Mouse (Mus musculus): ENCODE measurements around the gene Esrrg.

Esrrg gene

GRCm38 (mm10) chr1:187826869-187827268 is 218.3 kb downstream of the Esrrg start:
- DNase-seq (ENCODE audit: low spot score in 2 of 2), result no peak

- DNase-seq (ENCODE audit: low spot score in 2 of 2), result no peak
Observed at GRCm38 (mm10) chr1:187830937-187831336, 222.3 kb downstream of the Esrrg start.

GRCm38 (mm10) chr1:187832851-187833250 is 224.3 kb downstream of the Esrrg start:
- no peak for DNase-seq (ENCODE audit: low spot score in 2 of 2)

- no peak for DNase-seq (ENCODE audit: low spot score in 2 of 2)
Observed at GRCm38 (mm10) chr1:187834576-187834975, 226.0 kb downstream of the Esrrg start.

- DNase-seq (ENCODE audit: low spot score in 2 of 2), result no peak
Observed at GRCm38 (mm10) chr1:187836384-187836783, 227.8 kb downstream of the Esrrg start.

GRCm38 (mm10) chr1:187836876-187837275 is 228.3 kb downstream of the Esrrg start:
- no peak for DNase-seq (ENCODE audit: low spot score in 2 of 2)

- DNase-seq (ENCODE audit: low spot score in 2 of 2), result no peak
Observed at GRCm38 (mm10) chr1:187841629-187842028, 233.0 kb downstream of the Esrrg start.

- no peak for DNase-seq (ENCODE audit: low spot score in 2 of 2)
Observed at GRCm38 (mm10) chr1:187842702-187843101, 234.1 kb downstream of the Esrrg start.

GRCm38 (mm10) chr1:187854148-187854547 is 245.6 kb downstream of the Esrrg start:
- DNase-seq (ENCODE audit: low spot score in 2 of 2), result no peak

GRCm38 (mm10) chr1:187862339-187862738 is 253.7 kb downstream of the Esrrg start:
- no peak for DNase-seq (ENCODE audit: low spot score in 2 of 2)

GRCm38 (mm10) chr1:187868427-187868826 is 259.8 kb downstream of the Esrrg start:
- DNase-seq (ENCODE audit: low spot score in 2 of 2), result no peak

GRCm38 (mm10) chr1:187872208-187872607 is 263.6 kb downstream of the Esrrg start:
- DNase-seq (ENCODE audit: low spot score in 2 of 2), result no peak

GRCm38 (mm10) chr1:187872744-187873143 is 264.2 kb downstream of the Esrrg start:
- DNase-seq (ENCODE audit: low spot score in 2 of 2), result no peak

- DNase-seq (ENCODE audit: low spot score in 2 of 2), result no peak
Observed at GRCm38 (mm10) chr1:187873770-187874169, 265.2 kb downstream of the Esrrg start.

- DNase-seq (ENCODE audit: low spot score in 2 of 2), result no peak
Observed at GRCm38 (mm10) chr1:187887270-187887669, 278.7 kb downstream of the Esrrg start.

- no peak for DNase-seq (ENCODE audit: low spot score in 2 of 2)
Observed at GRCm38 (mm10) chr1:187888142-187888541, 279.6 kb downstream of the Esrrg start.

- no peak for DNase-seq (ENCODE audit: low spot score in 2 of 2)
Observed at GRCm38 (mm10) chr1:187889096-187889495, 280.5 kb downstream of the Esrrg start.

- DNase-seq (ENCODE audit: low spot score in 2 of 2), result no peak
Observed at GRCm38 (mm10) chr1:187891262-187891661, 282.7 kb downstream of the Esrrg start.

- DNase-seq (ENCODE audit: low spot score in 2 of 2), result no peak
Observed at GRCm38 (mm10) chr1:187895459-187895858, 286.9 kb downstream of the Esrrg start.

GRCm38 (mm10) chr1:187896291-187896690 is 287.7 kb downstream of the Esrrg start:
- no peak for DNase-seq (ENCODE audit: low spot score in 2 of 2)

- no peak for DNase-seq (ENCODE audit: low spot score in 2 of 2)
Observed at GRCm38 (mm10) chr1:187896910-187897309, 288.3 kb downstream of the Esrrg start.

- no peak for DNase-seq (ENCODE audit: low spot score in 2 of 2)
Observed at GRCm38 (mm10) chr1:187899541-187899940, 290.9 kb downstream of the Esrrg start.

GRCm38 (mm10) chr1:187900756-187901155 is 292.2 kb downstream of the Esrrg start:
- no peak for DNase-seq (ENCODE audit: low spot score in 2 of 2)

- DNase-seq (ENCODE audit: low spot score in 2 of 2), result no peak
Observed at GRCm38 (mm10) chr1:187902176-187902575, 293.6 kb downstream of the Esrrg start.

GRCm38 (mm10) chr1:187904731-187905130 is 296.1 kb downstream of the Esrrg start:
- DNase-seq (ENCODE audit: low spot score in 2 of 2), result no peak

Measured in frontal cortex, postnatal 10 days (tissue).